Mouse (Mus musculus): ENCODE results near the gene Prss36.

- TF ChIP-seq CTCF (IDR thresholded peaks at IDR 0.05; ENCODE audit: extremely low read depth, insufficient read length, insufficient replicate concordance, low read depth, low read length) = peak; percentile 91
- TF ChIP-seq POLR2A (IDR thresholded peaks at IDR 0.05; ENCODE audit: low read depth, low read length) = 0 out of 2 replicates have a peak, but pooled peaks have one; percentile 23
Measured at GRCm38 (mm10) chr7:127935028-127935722, 11.3 kb downstream of the Prss36 start.
